Mouse (Mus musculus): ENCODE measurements at regions not wholly inside any gene's neighbourhood (a gene's known extent, or its start where the extent isn't known, plus 50 kb on each side); places are given as distances from the start of the nearest gene placed in this dataset.

GRCm38 (mm10) chr7:34459834-34460495, 66.8 kb upstream of the Lsm14a start:
- Histone ChIP-seq H3K4me3 (replicated peaks; ENCODE audit: low read length) (no peak overlapping the region), H3K4me1 (replicated peaks; ENCODE audit: control insufficient read depth, insufficient read depth, low read length) (no peaks in the 10 kb centered on the region), H3K9ac (no peak overlapping the region), H3K36me3 (replicated peaks; ENCODE audit: control insufficient read depth, insufficient read depth) (no peaks in the 10 kb centered on the region), H3K4me2 (replicated peaks) (no peak overlapping the region), H3K27me3 (ENCODE audit: control insufficient read depth, insufficient read depth, low read length) (no peaks in the 10 kb centered on the region), H3K27ac (no peak overlapping the region), H3K9me3 (ENCODE audit: control insufficient read depth, low read length) (no peaks in the 10 kb centered on the region)
- DNase-seq (ENCODE audit: low spot score) (no peak), ATAC-seq (ENCODE audit: low FRiP score) (no peak)
- 89% methylated on average over 3 of the region's 3 CpGs for WGBS

- Histone ChIP-seq H3K9me3 (ENCODE audit: control insufficient read depth, low read length) (no peaks in the 10 kb centered on the region), H3K4me2 (replicated peaks) (no peak overlapping the region), H3K27me3 (ENCODE audit: control insufficient read depth, insufficient read depth, low read length) (no peaks in the 10 kb centered on the region), H3K27ac (no peak overlapping the region), H3K36me3 (replicated peaks; ENCODE audit: control insufficient read depth, insufficient read depth) (no peaks in the 10 kb centered on the region), H3K4me1 (replicated peaks; ENCODE audit: control insufficient read depth, insufficient read depth, low read length) (no peaks in the 10 kb centered on the region), H3K9ac (no peak overlapping the region), H3K4me3 (replicated peaks; ENCODE audit: low read length) (no peak overlapping the region)
- no peak for ATAC-seq (ENCODE audit: low FRiP score)
- no peak for DNase-seq (ENCODE audit: low spot score)
- WGBS: 85% methylated on average over 4 of the region's 4 CpGs
Measured at GRCm38 (mm10) chr7:34458851-34459250, 65.7 kb upstream of the Lsm14a start.

GRCm38 (mm10) chr7:34448364-34448763, 55.2 kb upstream of the Lsm14a start:
- Histone ChIP-seq H3K4me1 (replicated peaks; ENCODE audit: control insufficient read depth, insufficient read depth, low read length) (no peaks in the 10 kb centered on the region), H3K36me3 (replicated peaks; ENCODE audit: control insufficient read depth, insufficient read depth) (no peaks in the 10 kb centered on the region), H3K9ac (no peak overlapping the region), H3K9me3 (ENCODE audit: control insufficient read depth, low read length) (no peaks in the 10 kb centered on the region), H3K4me3 (replicated peaks; ENCODE audit: low read length) (no peak overlapping the region), H3K27me3 (ENCODE audit: control insufficient read depth, insufficient read depth, low read length) (no peaks in the 10 kb centered on the region), H3K4me2 (replicated peaks) (no peak overlapping the region), H3K27ac (no peak overlapping the region)
- ATAC-seq (ENCODE audit: low FRiP score) (no peak), DNase-seq (ENCODE audit: low spot score) (no peak)
- 83% methylated on average over 2 of the region's 2 CpGs for WGBS

GRCm38 (mm10) chr7:34444263-34444662, 51.1 kb upstream of the Lsm14a start:
- Histone ChIP-seq H3K9me3 (ENCODE audit: control insufficient read depth, low read length) (no peaks in the 10 kb centered on the region), H3K27ac (no peak overlapping the region), H3K36me3 (replicated peaks; ENCODE audit: control insufficient read depth, insufficient read depth) (no peaks in the 10 kb centered on the region), H3K4me2 (replicated peaks) (peak overlapping the region; percentile 25), H3K4me3 (replicated peaks; ENCODE audit: low read length) (no peak overlapping the region), H3K9ac (no peak overlapping the region), H3K4me1 (replicated peaks; ENCODE audit: control insufficient read depth, insufficient read depth, low read length) (no peaks in the 10 kb centered on the region), H3K27me3 (ENCODE audit: control insufficient read depth, insufficient read depth, low read length) (no peaks in the 10 kb centered on the region)
- 33% methylated on average over 17 of the region's 17 CpGs for WGBS
- ATAC-seq (ENCODE audit: low FRiP score) (no peak), DNase-seq (ENCODE audit: low spot score) (no peak)

All from hindbrain, embryonic 14.5 days (tissue).